8 mouse cellular contexts compared by ENCODE assay signal in genomic region chr11:77462283-77463100, GRCm38 (mm10). TPM values are rescaled to one million over a fixed set of nuclear protein-coding genes. Genes with fewer than 3 reads are reported as not detected.
DNase-seq lines count a peak whose midpoint lies in the region; ATAC-seq and TF ChIP-seq lines count a peak whose summit lies in the region.

Gene Coro6, plus strand, starts transcription at chr11:77462411.

- H3K4me3 ChIP-seq in embryonic facial prominence, embryonic 11.5 days (ENCODE audit: low read depth, low read length): peak within 1 kb of the TSS; percentile 50
- peak within 1 kb of the TSS; percentile 64 for H3K4me3 ChIP-seq in heart, embryonic 11.5 days (ENCODE audit: low read depth, low read length)
- peak within 1 kb of the TSS; percentile 63 for H3K4me3 ChIP-seq in kidney, embryonic 16.5 days (ENCODE audit: low read length)
- H3K4me3 ChIP-seq in lung, embryonic 14.5 days (ENCODE audit: low read depth, low read length): peak within 1 kb of the TSS; percentile 54
- H3K4me3 ChIP-seq in neural tube, embryonic 14.5 days (ENCODE audit: low read depth, low read length): peak within 1 kb of the TSS; percentile 49

- H3K4me2 ChIP-seq in embryonic facial prominence, embryonic 11.5 days (ENCODE audit: low read depth, low read length): peak within 1 kb of the TSS; percentile 99
- peak within 1 kb of the TSS; percentile 89 for H3K4me2 ChIP-seq in heart, embryonic 11.5 days
- H3K4me2 ChIP-seq in kidney, embryonic 16.5 days (replicated peaks; ENCODE audit: low read depth, low read length): peak within 1 kb of the TSS; percentile 99
- H3K4me2 ChIP-seq in lung, embryonic 14.5 days: peak within 1 kb of the TSS; percentile 99
- H3K4me2 ChIP-seq in neural tube, embryonic 14.5 days (ENCODE audit: low read depth, low read length): peak within 1 kb of the TSS; percentile 98

- H3K27ac ChIP-seq in embryonic facial prominence, embryonic 11.5 days (replicated peaks; ENCODE audit: low read depth, low read length): no peak within 1 kb of the TSS
- H3K27ac ChIP-seq in heart, embryonic 11.5 days (ENCODE audit: low read depth, low read length): peak within 1 kb of the TSS; percentile 93
- H3K27ac ChIP-seq in kidney, embryonic 16.5 days (ENCODE audit: low read length): no peak within 1 kb of the TSS
- no peak within 1 kb of the TSS for H3K27ac ChIP-seq in lung, embryonic 14.5 days (ENCODE audit: low read depth)
- no peak within 1 kb of the TSS for H3K27ac ChIP-seq in neural tube, embryonic 14.5 days (ENCODE audit: low read depth, low read length)

- H3K9me3 ChIP-seq in embryonic facial prominence, embryonic 11.5 days (replicated peaks; ENCODE audit: control insufficient read depth, low read length): no peaks in the 10 kb centered on the region
- H3K9me3 ChIP-seq in heart, embryonic 11.5 days (replicated peaks; ENCODE audit: control insufficient read depth, low read length): no peaks in the 10 kb centered on the region
- H3K9me3 ChIP-seq in kidney, embryonic 16.5 days (ENCODE audit: low read length): no peaks in the 10 kb centered on the region
- H3K9me3 ChIP-seq in lung, embryonic 14.5 days (ENCODE audit: low read depth, low read length): no peaks in the 10 kb centered on the region
- no peaks in the 10 kb centered on the region for H3K9me3 ChIP-seq in neural tube, embryonic 14.5 days (ENCODE audit: control insufficient read depth, low read length)

- H3K36me3 ChIP-seq in embryonic facial prominence, embryonic 11.5 days (replicated peaks; ENCODE audit: control insufficient read depth, insufficient read depth, low read depth, low read length): no peaks in the 10 kb centered on the region
- no peaks in the 10 kb centered on the region; the same call in 1 of the 2 replicates for H3K36me3 ChIP-seq in heart, embryonic 11.5 days (ENCODE audit: control insufficient read depth, insufficient read depth, low read length)
- no peaks in the 10 kb centered on the region for H3K36me3 ChIP-seq in kidney, embryonic 16.5 days (ENCODE audit: insufficient read depth, low read length)
- no peaks in the 10 kb centered on the region for H3K36me3 ChIP-seq in lung, embryonic 14.5 days (ENCODE audit: insufficient read depth)
- no peaks in the 10 kb centered on the region for H3K36me3 ChIP-seq in neural tube, embryonic 14.5 days (ENCODE audit: control insufficient read depth, insufficient read depth, low read length)

- DNase-seq in 3134 (ENCODE audit: extremely low read depth, insufficient read length, low spot score) (peak; percentile 85), MN1 (ENCODE audit: low spot score) (peak; percentile 75)
- DNase-seq in embryonic facial prominence, embryonic 11.5 days (ENCODE audit: low spot score): peak; percentile 65
- DNase-seq in lung, embryonic 14.5 days: peak; percentile 69
- DNase-seq in thymus, postnatal 0 days (ENCODE audit: low spot score): no peak

- H3K27me3 ChIP-seq in embryonic facial prominence, embryonic 11.5 days (ENCODE audit: control insufficient read depth, insufficient read depth, low read length): peaks cover 43% of the 10 kb centered on the region
- H3K27me3 ChIP-seq in heart, embryonic 11.5 days (ENCODE audit: control insufficient read depth, insufficient read depth, low read length): peaks cover 24% of the 10 kb centered on the region
- H3K27me3 ChIP-seq in kidney, embryonic 16.5 days (ENCODE audit: insufficient read depth, low read length): peaks cover 52% of the 10 kb centered on the region
- H3K27me3 ChIP-seq in lung, embryonic 14.5 days (ENCODE audit: insufficient read depth, low read length): peaks cover 62% of the 10 kb centered on the region
- peaks cover 9% of the 10 kb centered on the region for H3K27me3 ChIP-seq in neural tube, embryonic 14.5 days (ENCODE audit: control insufficient read depth, insufficient read depth, low read length)

- peak within 1 kb of the TSS; percentile 57 for H3K9ac ChIP-seq in embryonic facial prominence, embryonic 11.5 days (replicated peaks; ENCODE audit: low read length)
- H3K9ac ChIP-seq in heart, embryonic 11.5 days (ENCODE audit: low read depth, low read length): peak within 1 kb of the TSS; percentile 78
- peak within 1 kb of the TSS; percentile 66 for H3K9ac ChIP-seq in kidney, embryonic 16.5 days (replicated peaks; ENCODE audit: low read length)
- peak within 1 kb of the TSS; percentile 51 for H3K9ac ChIP-seq in lung, embryonic 14.5 days
- peak within 1 kb of the TSS; percentile 47 for H3K9ac ChIP-seq in neural tube, embryonic 14.5 days (replicated peaks; ENCODE audit: low read depth, low read length)

- TF ChIP-seq CTCF in lung, embryonic 14.5 days (IDR thresholded peaks at IDR 0.05; ENCODE audit: low read depth): no peak

- H3K4me1 ChIP-seq in embryonic facial prominence, embryonic 11.5 days (ENCODE audit: control insufficient read depth, insufficient read depth, low read length): peaks cover 3% of the 10 kb centered on the region
- peaks cover 30% of the 10 kb centered on the region for H3K4me1 ChIP-seq in heart, embryonic 11.5 days (ENCODE audit: control insufficient read depth, insufficient read depth, low read length)
- peaks cover 11% of the 10 kb centered on the region for H3K4me1 ChIP-seq in kidney, embryonic 16.5 days (ENCODE audit: insufficient read depth, low read length)
- H3K4me1 ChIP-seq in lung, embryonic 14.5 days (ENCODE audit: insufficient read depth): peaks cover 4% of the 10 kb centered on the region; the same call in 1 of the 2 replicates
- H3K4me1 ChIP-seq in neural tube, embryonic 14.5 days (ENCODE audit: control insufficient read depth, insufficient read depth, low read length): peaks cover 11% of the 10 kb centered on the region

- ATAC-seq in embryonic facial prominence, embryonic 11.5 days (replicated peaks; ENCODE audit: insufficient number of reproducible peaks, low FRiP score, low TSS enrichment, low read depth): peak; percentile 49
- peak; percentile 68 for ATAC-seq in heart, embryonic 11.5 days (replicated peaks; ENCODE audit: insufficient number of reproducible peaks, low FRiP score, low TSS enrichment)
- ATAC-seq in kidney, embryonic 16.5 days (ENCODE audit: low FRiP score, low TSS enrichment): peak; percentile 89
- ATAC-seq in lung, embryonic 14.5 days (ENCODE audit: insufficient read depth): peak; percentile 80
- 0 out of 2 replicates have a peak, but pooled peaks have one; percentile 55 for ATAC-seq in neural tube, embryonic 14.5 days (ENCODE audit: low read depth)

- WGBS in embryonic facial prominence, embryonic 11.5 days: under 1% methylated on average over 66 of the region's 73 CpGs
- WGBS in heart, embryonic 11.5 days (ENCODE audit: insufficient replicate concordance): under 1% methylated on average over 58 of the region's 73 CpGs
- under 1% methylated on average over 66 of the region's 73 CpGs for WGBS in kidney, embryonic 16.5 days
- WGBS in lung, embryonic 14.5 days: under 1% methylated on average over 68 of the region's 73 CpGs
- under 1% methylated on average over 63 of the region's 73 CpGs for WGBS in neural tube, embryonic 14.5 days

RNA-seq across cellular contexts. Expression of gene Coro6, which starts in this region (rescaled TPM):
- 0.25 and 0.43 TPM in 2 replicates for polyA plus RNA-seq in embryonic facial prominence, embryonic 11.5 days (2014; fragmentation: Nextera tagmentation; extraction: Ambion mirVana)
- polyA plus RNA-seq in heart, embryonic 11.5 days (2014; fragmentation: Nextera tagmentation; extraction: Ambion mirVana): 35.3 and 38.9 TPM in 2 replicates
- 0.25 and 0.51 TPM in 2 replicates for polyA plus RNA-seq in kidney, embryonic 16.5 days (2015; fragmentation: Nextera tagmentation; extraction: Ambion mirVana)
- 0.22 and 0.99 TPM in 2 replicates for polyA plus RNA-seq in lung, embryonic 14.5 days (2014; fragmentation: Nextera tagmentation; extraction: Ambion mirVana)
- polyA plus RNA-seq in neural tube, embryonic 14.5 days (2014; fragmentation: Nextera tagmentation; extraction: Ambion mirVana): 0.27 and 0.83 TPM in 2 replicates
- not detected in 2 replicates for polyA plus RNA-seq in thymus, postnatal 0 days (2015; fragmentation: Nextera tagmentation; extraction: Ambion mirVana)

Comparison
In these comparisons a context has a peak if more than half of its experiments do, and no peak if none do; other contexts are left out.
1. RNA of gene Coro6 (polyA plus RNA-seq): 35.3 to 38.9 TPM in heart, embryonic 11.5 days; 0.27 to 0.83 TPM in neural tube, embryonic 14.5 days, 0.25 to 0.43 TPM in embryonic facial prominence, embryonic 11.5 days, 0.25 to 0.51 TPM in kidney, embryonic 16.5 days, 0.22 to 0.99 TPM in lung, embryonic 14.5 days and not detected in thymus, postnatal 0 days; every median in the first group is over 10 times any median in the second.
2. Peak in DNase-seq, ATAC-seq, H3K4me3 ChIP-seq, H3K9ac ChIP-seq and H3K4me2 ChIP-seq in embryonic facial prominence, embryonic 11.5 days; RNA of the gene not detected or under 1 TPM.
3. Peak in ATAC-seq, H3K4me3 ChIP-seq, H3K9ac ChIP-seq and H3K4me2 ChIP-seq in kidney, embryonic 16.5 days; RNA of the gene not detected or under 1 TPM.
4. Peak in DNase-seq, ATAC-seq, H3K4me3 ChIP-seq, H3K9ac ChIP-seq and H3K4me2 ChIP-seq in lung, embryonic 14.5 days; RNA of the gene not detected or under 1 TPM.
5. Peak in ATAC-seq, H3K4me3 ChIP-seq, H3K9ac ChIP-seq and H3K4me2 ChIP-seq in neural tube, embryonic 14.5 days; RNA of the gene not detected or under 1 TPM.
6. Peak in every context shown above with its lines, with median percentiles within 50 percentile points of each other: ATAC-seq, H3K4me2 ChIP-seq, H3K4me3 ChIP-seq and H3K9ac ChIP-seq.